15 mouse cellular contexts compared by ENCODE assay signal in genomic region chr8:65046565-65046964, GRCm38 (mm10). TPM values are rescaled to one million over a fixed set of nuclear protein-coding genes. Genes with fewer than 3 reads are reported as not detected.
A peak's percentile ranks its signal among the peaks of the same experiment; 100 is the strongest.
DNase-seq lines count a peak whose midpoint lies in the region; ATAC-seq and TF ChIP-seq lines count a peak whose summit lies in the region.
"Had no signal": no experiment of that assay in that cellular context is flagged by ENCODE, and none has a peak within 500 bp of the region (broad histone marks: within the 10 kb centered on the region; RNA-seq: fewer than 3 reads in every experiment).

No protein-coding gene starts in this region.

- peak overlapping the region; percentile 18; the same call in 1 of the 2 replicates for H3K4me2 ChIP-seq in lung, embryonic 16.5 days (ENCODE audit: low read depth, low read length)
- H3K4me2 ChIP-seq in intestine, embryonic 16.5 days (ENCODE audit: low read depth, low read length): no peak overlapping the region

- H3K4me3 ChIP-seq in lung, embryonic 16.5 days (ENCODE audit: low read length): no peak overlapping the region
- H3K4me3 ChIP-seq in lung, adult 2 months (replicated peaks; ENCODE audit: extremely low read depth, low read depth, low read length): no peak overlapping the region
- no peak overlapping the region for H3K4me3 ChIP-seq in intestine, embryonic 16.5 days (ENCODE audit: low read length)
- H3K4me3 ChIP-seq: gastrocnemius, adult 2 months; layer of hippocampus, adult 2 months had no signal

- 48% methylated on average over 5 of the region's 5 CpGs for WGBS in lung, embryonic 16.5 days
- 47% methylated on average over 5 of the region's 5 CpGs for WGBS in lung, adult 2 months
- WGBS in intestine, embryonic 16.5 days: 33% methylated on average over 5 of the region's 5 CpGs

- intact Hi-C loops in gastrocnemius, postnatal 14 days (cut with DNase I; ENCODE audit: low total_unique reads): no loop called here
- intact Hi-C loops in gastrocnemius, postnatal 36 days (cut with DNase I): no loop called here

- H3K4me1 ChIP-seq in lung, embryonic 16.5 days (replicated peaks; ENCODE audit: control insufficient read depth, insufficient read depth, low read length): no peaks in the 10 kb centered on the region
- H3K4me1 ChIP-seq in lung, adult 2 months (ENCODE audit: control insufficient read depth, insufficient read depth, low read length): no peaks in the 10 kb centered on the region
- H3K4me1 ChIP-seq in intestine, embryonic 16.5 days (ENCODE audit: control insufficient read depth, insufficient read depth, low read length): no peaks in the 10 kb centered on the region

- no peaks in the 10 kb centered on the region for H3K27me3 ChIP-seq in lung, embryonic 16.5 days (ENCODE audit: control insufficient read depth, insufficient read depth, low read depth, low read length)
- H3K27me3 ChIP-seq in intestine, embryonic 16.5 days (replicated peaks; ENCODE audit: control insufficient read depth, insufficient read depth, low read length): no peaks in the 10 kb centered on the region

- TF ChIP-seq CTCF in lung, adult 2 months (IDR thresholded peaks at IDR 0.05; ENCODE audit: insufficient read depth, low read length): no peak

- ATAC-seq in lung, embryonic 16.5 days (ENCODE audit: low read depth): peak; percentile 72
- ATAC-seq in intestine, embryonic 16.5 days: peak; percentile 67

- H3K36me3 ChIP-seq in lung, embryonic 16.5 days (ENCODE audit: control insufficient read depth, insufficient read depth, low read length): no peaks in the 10 kb centered on the region
- H3K36me3 ChIP-seq in intestine, embryonic 16.5 days (ENCODE audit: control insufficient read depth, insufficient read depth, low read length): no peaks in the 10 kb centered on the region

- no peak for TF ChIP-seq POLR2A in lung, adult 2 months (IDR thresholded peaks at IDR 0.05; ENCODE audit: borderline replicate concordance, extremely low read depth, low read depth, low read length)

- no peak overlapping the region for H3K27ac ChIP-seq in lung, embryonic 16.5 days (ENCODE audit: low read length)
- H3K27ac ChIP-seq in intestine, embryonic 16.5 days (ENCODE audit: low read length): no peak overlapping the region
- H3K27ac ChIP-seq: gastrocnemius, adult 2 months; layer of hippocampus, adult 2 months had no signal

- H3K9me3 ChIP-seq in lung, embryonic 16.5 days (ENCODE audit: control insufficient read depth, low read length): no peaks in the 10 kb centered on the region
- no peaks in the 10 kb centered on the region for H3K9me3 ChIP-seq in intestine, embryonic 16.5 days (ENCODE audit: control insufficient read depth, low read length)

- DNase-seq in gastrocnemius, postnatal 14 days: peak; percentile 9
- DNase-seq in gastrocnemius, postnatal 36 days: no peak
- DNase-seq in lung, adult 2 months: no peak
- peak; percentile 14 to 25 for DNase-seq in lung, postnatal 4 days
- DNase-seq in adrenal gland, postnatal 10 days: no peak
- no peak for DNase-seq in urinary bladder, postnatal 10 days (ENCODE audit: low spot score)
- DNase-seq: cerebellum, postnatal 25 days; gastrocnemius, adult 2 months; kidney, adult 11 months; thymus, postnatal 4 days had no signal

- no peak overlapping the region for H3K9ac ChIP-seq in lung, embryonic 16.5 days (ENCODE audit: low read length)
- no peak overlapping the region for H3K9ac ChIP-seq in intestine, embryonic 16.5 days (ENCODE audit: low read depth, low read length)

RNA-seq across cellular contexts. Expression of gene Apela, which starts 9.4 kb away (rescaled TPM):
- total RNA-seq in gastrocnemius, postnatal 14 days (2021): not detected
- not detected for total RNA-seq in gastrocnemius, postnatal 36 days (2021)
- 0.45 and 0.70 TPM in 2 replicates for polyA plus RNA-seq in lung, embryonic 16.5 days (2015; fragmentation: Nextera tagmentation; extraction: Ambion mirVana)
- polyA plus RNA-seq in lung, adult 2 months (2012; rRNA removed): not detected in 2 replicates
- polyA plus RNA-seq in intestine, embryonic 16.5 days (2015; fragmentation: Nextera tagmentation; extraction: Ambion mirVana): 3.3 and 4.4 TPM in 2 replicates
- not detected for total RNA-seq in adrenal gland, postnatal 10 days (2021)
- total RNA-seq: gastrocnemius, adult 2 months; left cerebral cortex, postnatal 14 days had no signal
- polyA plus RNA-seq: spleen, adult 2 months had no signal

RNA-seq across cellular contexts. Expression of gene Trim60, which starts 28.2 kb away (rescaled TPM):
- not detected for total RNA-seq in gastrocnemius, postnatal 14 days (2021)
- not detected for total RNA-seq in gastrocnemius, postnatal 36 days (2021)
- not detected in 2 replicates for polyA plus RNA-seq in lung, embryonic 16.5 days (2015; fragmentation: Nextera tagmentation; extraction: Ambion mirVana)
- polyA plus RNA-seq in lung, adult 2 months (2012; rRNA removed): not detected in 2 replicates
- not detected in 2 replicates for polyA plus RNA-seq in intestine, embryonic 16.5 days (2015; fragmentation: Nextera tagmentation; extraction: Ambion mirVana)
- not detected for total RNA-seq in adrenal gland, postnatal 10 days (2021)
- total RNA-seq: gastrocnemius, adult 2 months; layer of hippocampus, adult 2 months; left cerebral cortex, postnatal 14 days had no signal
- polyA plus RNA-seq: spleen, adult 2 months had no signal

RNA-seq across cellular contexts. Expression of gene Trim61, which starts 28.2 kb away (rescaled TPM):
- not detected for total RNA-seq in gastrocnemius, postnatal 14 days (2021)
- total RNA-seq in gastrocnemius, postnatal 36 days (2021): not detected
- polyA plus RNA-seq in lung, embryonic 16.5 days (2015; fragmentation: Nextera tagmentation; extraction: Ambion mirVana): not detected in 2 replicates
- not detected in 2 replicates for polyA plus RNA-seq in lung, adult 2 months (2012; rRNA removed)
- 0.15 TPM in 1 of 2 replicates, not detected in the other for polyA plus RNA-seq in intestine, embryonic 16.5 days (2015; fragmentation: Nextera tagmentation; extraction: Ambion mirVana)
- total RNA-seq in adrenal gland, postnatal 10 days (2021): not detected
- total RNA-seq: gastrocnemius, adult 2 months; layer of hippocampus, adult 2 months; left cerebral cortex, postnatal 14 days had no signal
- polyA plus RNA-seq: spleen, adult 2 months had no signal

RNA-seq across cellular contexts. Expression of gene Gm10663, which starts 28.3 kb away (rescaled TPM):
- total RNA-seq in gastrocnemius, postnatal 14 days (2021): not detected
- total RNA-seq in gastrocnemius, postnatal 36 days (2021): not detected
- not detected in 2 replicates for polyA plus RNA-seq in lung, embryonic 16.5 days (2015; fragmentation: Nextera tagmentation; extraction: Ambion mirVana)
- not detected in 2 replicates for polyA plus RNA-seq in lung, adult 2 months (2012; rRNA removed)
- polyA plus RNA-seq in intestine, embryonic 16.5 days (2015; fragmentation: Nextera tagmentation; extraction: Ambion mirVana): not detected in 2 replicates
- total RNA-seq in adrenal gland, postnatal 10 days (2021): not detected
- total RNA-seq: gastrocnemius, adult 2 months; layer of hippocampus, adult 2 months; left cerebral cortex, postnatal 14 days had no signal
- polyA plus RNA-seq: spleen, adult 2 months had no signal

RNA-seq across cellular contexts. Expression of gene Trim75, which starts 58.9 kb away (rescaled TPM):
- not detected for total RNA-seq in gastrocnemius, postnatal 14 days (2021)
- not detected for total RNA-seq in gastrocnemius, postnatal 36 days (2021)
- polyA plus RNA-seq in lung, embryonic 16.5 days (2015; fragmentation: Nextera tagmentation; extraction: Ambion mirVana): not detected in 2 replicates
- polyA plus RNA-seq in lung, adult 2 months (2012; rRNA removed): not detected in 2 replicates
- not detected in 2 replicates for polyA plus RNA-seq in intestine, embryonic 16.5 days (2015; fragmentation: Nextera tagmentation; extraction: Ambion mirVana)
- not detected for total RNA-seq in adrenal gland, postnatal 10 days (2021)
- total RNA-seq: gastrocnemius, adult 2 months; layer of hippocampus, adult 2 months; left cerebral cortex, postnatal 14 days had no signal
- polyA plus RNA-seq: spleen, adult 2 months had no signal

Comparison
In these comparisons a context has a peak if more than half of its experiments do, and no peak if none do; other contexts are left out.
1. DNase-seq: peak in gastrocnemius, postnatal 14 days (single experiment) and lung, postnatal 4 days (2 of 2); none in gastrocnemius, postnatal 36 days (0 of 2), lung, adult 2 months (single experiment), adrenal gland, postnatal 10 days (single experiment) and urinary bladder, postnatal 10 days (single experiment).